Mouse (Mus musculus) stomach, adult 2 months (tissue): ENCODE measurements around the gene Cd79b. TPM values are rescaled to one million over a fixed set of nuclear protein-coding genes. Genes with fewer than 3 reads are reported as not detected.

Experiments
- polyA plus RNA-seq: library from polyadenylated mRNA; depleted of rRNA; stranded (reverse); fragments of >200 nt; gene quantifications from 2 replicates; pipeline ENCODE4 v1.2.3, GENCODE M21; 2012; rRNA removed

The Cd79b gene
- 0.47 and 1.0 TPM in 2 replicates for polyA plus RNA-seq

DNA sequence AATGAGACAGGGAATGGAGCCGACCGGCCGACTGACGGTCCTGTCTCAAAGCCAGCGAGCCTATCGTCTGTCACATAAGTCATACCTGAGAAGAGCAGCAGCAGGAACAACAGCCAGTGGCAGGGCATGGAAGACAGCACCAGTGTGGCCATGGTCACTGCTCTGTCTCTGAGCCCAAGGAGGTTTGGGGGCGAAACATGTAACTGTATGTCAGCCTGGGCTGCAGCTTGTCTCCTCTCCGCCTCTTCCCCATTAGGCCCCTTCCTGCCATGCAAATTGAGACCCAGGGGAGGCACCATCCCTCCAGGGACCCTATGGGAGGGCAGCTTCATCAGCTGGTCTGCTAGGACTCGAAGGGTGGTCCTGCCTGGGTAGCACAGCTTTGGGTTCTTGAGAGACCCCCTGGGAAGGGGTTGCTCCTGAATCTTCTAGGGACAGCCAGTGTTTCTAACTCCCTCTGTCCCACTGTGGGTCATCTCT lies at the start of gene Cd79b:
Cd79b (minus strand) TSS at position 430 of the 480 bp plus-strand sequence.

DNA sequence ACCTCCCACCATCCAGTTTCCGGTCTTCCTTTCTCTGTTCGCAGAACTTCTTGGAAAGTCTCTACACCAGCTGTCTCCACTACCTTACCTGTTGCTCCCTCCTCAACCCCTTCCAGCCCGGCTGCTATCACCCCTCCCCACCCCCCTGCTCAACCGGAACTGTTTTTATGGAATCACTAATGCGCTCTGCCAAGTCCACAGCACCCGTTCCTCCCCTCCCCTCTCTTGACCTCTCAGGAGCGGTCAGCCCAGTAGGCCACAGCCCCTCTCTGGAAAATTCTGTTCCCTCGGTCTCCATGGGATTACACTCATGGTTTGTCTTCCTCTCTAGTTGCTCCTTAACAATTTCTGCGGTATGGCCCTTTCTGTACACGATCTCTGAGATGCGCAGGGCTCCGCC lies 38.6 kb upstream of the Cd79b start, which contains the start of gene Scn4a:
Scn4a (minus strand) TSS at position 101 of the 400 bp plus-strand sequence.

DNA sequence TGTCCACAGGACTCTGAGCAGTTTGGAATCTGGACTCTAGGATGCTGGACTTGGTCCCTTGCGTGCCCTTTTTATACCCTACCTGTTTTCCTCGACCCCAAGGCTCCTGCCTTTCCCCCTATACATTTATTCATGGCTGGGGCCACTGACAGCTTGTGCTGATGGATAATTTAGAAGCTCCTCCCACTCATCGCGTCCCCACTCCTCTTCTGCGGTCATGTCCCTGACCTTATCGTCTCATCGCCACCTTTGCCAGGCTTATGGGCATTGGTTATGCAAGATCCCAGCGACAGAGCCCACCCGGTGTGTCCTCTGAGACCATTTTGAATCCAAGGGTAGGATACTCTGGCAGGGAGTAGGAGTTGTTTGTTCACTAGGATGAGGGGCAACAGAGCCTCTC lies 12.8 kb downstream of the Cd79b start, which contains the start of gene Gh:
Gh (minus strand) TSS at position 101 of the 400 bp plus-strand sequence.

DNA sequence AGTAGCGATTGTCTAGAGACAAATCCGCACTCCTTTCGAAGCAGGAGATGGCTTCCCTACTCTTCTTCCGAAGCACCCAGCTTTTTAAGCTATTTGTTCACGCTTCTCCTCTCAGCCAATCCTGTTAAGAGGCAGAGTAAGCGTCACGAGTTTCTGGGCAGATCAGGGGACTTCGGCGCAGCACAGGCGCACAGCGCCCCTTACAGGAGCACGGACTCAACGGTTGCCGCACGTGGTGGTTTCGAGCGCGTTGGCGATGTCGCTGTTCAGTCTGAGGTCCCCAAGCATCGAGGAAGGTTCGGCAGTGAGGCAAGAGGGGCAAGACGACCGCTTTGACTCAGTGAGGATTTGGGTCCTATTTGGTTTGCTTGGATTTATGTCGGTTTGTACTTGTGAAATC lies 38.1 kb downstream of the Cd79b start, which contains the start of gene Tcam1:
Tcam1 (plus strand) TSS at position 219 of the 400 bp plus-strand sequence.

DNA sequence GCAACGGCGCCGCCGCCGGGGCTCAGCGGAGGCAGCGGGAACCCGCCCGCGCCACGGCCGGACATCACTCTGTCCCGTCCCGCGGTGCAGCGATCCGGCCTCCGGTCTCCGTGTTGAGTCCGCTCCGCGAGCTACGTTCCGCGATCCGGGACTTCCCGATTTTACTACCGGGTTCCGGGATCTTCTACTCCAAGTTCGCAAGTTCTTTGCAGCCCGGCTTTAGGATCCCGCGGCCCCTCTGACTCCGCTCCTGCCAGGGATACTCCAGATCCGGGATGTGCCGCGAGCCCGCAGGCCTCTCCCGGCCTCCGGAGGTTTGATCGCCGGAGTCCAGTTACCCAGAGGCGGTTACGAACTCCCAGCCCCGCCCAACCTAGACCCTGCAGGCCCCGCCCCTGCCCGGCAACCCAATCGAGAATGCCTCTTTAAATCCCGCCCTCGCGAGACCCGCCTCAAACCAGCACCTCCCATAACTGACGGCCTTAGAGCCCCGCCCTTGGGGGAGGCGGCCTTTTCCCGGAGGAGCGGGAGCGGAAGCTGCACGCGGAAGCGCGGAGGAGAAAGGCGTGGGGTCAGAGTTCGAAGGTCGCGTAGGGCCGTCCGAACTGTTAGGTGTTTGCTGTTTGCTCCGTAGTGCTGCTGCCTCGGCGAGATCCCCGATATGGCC lies 41.8 kb downstream of the Cd79b start, which contains the start of gene Smarcd2:
Smarcd2 (minus strand) TSS at position 329 of the 667 bp plus-strand sequence.

Other genes with a start within 250 kb of the Cd79b start
- gene Taco1, start 248.7 kb downstream of the Cd79b start, polyA plus RNA-seq = 5.4 and 5.7 TPM in 2 replicates
- 6.8 and 9.2 TPM in 2 replicates for gene Map3k3, start 230.1 kb downstream of the Cd79b start, polyA plus RNA-seq
- gene Gm10840, start 153.9 kb downstream of the Cd79b start, polyA plus RNA-seq = not detected in 2 replicates
- gene Limd2, start 153.9 kb downstream of the Cd79b start, polyA plus RNA-seq = 7.9 and 9.8 TPM in 2 replicates
- 7.9 and 8.4 TPM in 2 replicates for gene Strada, start 112.6 kb downstream of the Cd79b start, polyA plus RNA-seq
- gene Ccdc47, start 98.4 kb downstream of the Cd79b start, polyA plus RNA-seq = 1.7 and 3.5 TPM in 2 replicates
- 1.8 and 2.2 TPM in 2 replicates for gene Ddx42, start 97.8 kb downstream of the Cd79b start, polyA plus RNA-seq
- gene Ftsj3, start 58.7 kb downstream of the Cd79b start, polyA plus RNA-seq = 4.1 and 4.7 TPM in 2 replicates
- gene Psmc5, start 58.6 kb downstream of the Cd79b start, polyA plus RNA-seq = 6.4 and 7.8 TPM in 2 replicates
- gene Smarcd2, start 41.8 kb downstream of the Cd79b start, polyA plus RNA-seq = 47.4 and 51.9 TPM in 2 replicates
- gene Tcam1, start 38.1 kb downstream of the Cd79b start, polyA plus RNA-seq = 0.02 TPM in 1 of 2 replicates, not detected in the other
- not detected in 2 replicates for gene Gh, start 12.9 kb downstream of the Cd79b start, polyA plus RNA-seq
- gene Scn4a, start 38.5 kb upstream of the Cd79b start, polyA plus RNA-seq = 0.47 and 0.59 TPM in 2 replicates
- 0.49 and 0.58 TPM in 2 replicates for gene Prr29, start 50.7 kb upstream of the Cd79b start, polyA plus RNA-seq
- 7.3 TPM in 2 replicates for gene Icam2, start 73.3 kb upstream of the Cd79b start, polyA plus RNA-seq
- gene Ern1, start 173.1 kb upstream of the Cd79b start, polyA plus RNA-seq = 12.6 and 30.1 TPM in 2 replicates